Mouse (Mus musculus) megakaryocyte, embryonic 14.5 days (primary cell): Measurements from ENCODE around the gene Lrp8.

Experiments
- FLI1 ChIP-seq: IDR thresholded peaks from 2 replicates; pipeline ENCODE4 v1.6.1; 2012; ENCODE audit warnings: low read length, inconsistent platforms, mixed read lengths
- GATA1 ChIP-seq: IDR thresholded peaks from 3 replicates; pipeline ENCODE4 v1.6.1; 2012; ENCODE audit warnings: mixed read lengths, low read length, inconsistent platforms, borderline replicate concordance

DNA sequence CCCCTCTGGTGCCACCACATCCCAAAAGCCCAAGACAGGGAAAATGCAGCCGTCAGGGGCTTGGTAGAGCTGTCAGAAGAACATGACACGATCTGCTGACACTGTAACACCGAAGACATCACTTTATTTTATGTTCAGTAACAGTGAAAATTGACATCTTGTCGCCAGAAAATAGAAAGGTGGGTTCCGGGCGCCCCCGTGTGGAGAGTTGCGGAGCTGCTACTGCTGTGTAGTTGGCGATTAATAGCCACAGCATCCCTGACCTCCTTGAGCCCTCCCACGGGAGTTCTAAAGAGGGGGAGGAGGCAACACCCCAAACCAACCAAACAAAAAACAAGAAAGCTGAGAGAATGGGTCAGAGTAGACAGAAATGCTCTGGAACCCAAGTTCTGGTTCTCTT, 42.9 kb downstream of the Lrp8 start:
- TF ChIP-seq FLI1 (no peak), GATA1 (no peak)
